Mouse (Mus musculus): Measurements from ENCODE around the gene Ubxn2a.

GRCm38 (mm10) chr12:4914944-4915343 is 7.4 kb upstream of the Ubxn2a start:
- no peak for TF ChIP-seq POLR2A (IDR thresholded peaks at IDR 0.05; ENCODE audit: low read depth, low read length)
- TF ChIP-seq CTCF (IDR thresholded peaks at IDR 0.05; ENCODE audit: extremely low read depth, insufficient read depth, insufficient read length, insufficient replicate concordance), result no peak
